Mouse (Mus musculus) cerebellum, postnatal 10 days (tissue): ENCODE results near the gene Xcr1.

Experiments
- DNase-seq, 2 experiments: peaks; one replicate each; pipeline ENCODE4 v3.0.0; 2021; ENCODE audit warnings: mixed read lengths in 2 of 2

Gene Xcr1

DNA sequence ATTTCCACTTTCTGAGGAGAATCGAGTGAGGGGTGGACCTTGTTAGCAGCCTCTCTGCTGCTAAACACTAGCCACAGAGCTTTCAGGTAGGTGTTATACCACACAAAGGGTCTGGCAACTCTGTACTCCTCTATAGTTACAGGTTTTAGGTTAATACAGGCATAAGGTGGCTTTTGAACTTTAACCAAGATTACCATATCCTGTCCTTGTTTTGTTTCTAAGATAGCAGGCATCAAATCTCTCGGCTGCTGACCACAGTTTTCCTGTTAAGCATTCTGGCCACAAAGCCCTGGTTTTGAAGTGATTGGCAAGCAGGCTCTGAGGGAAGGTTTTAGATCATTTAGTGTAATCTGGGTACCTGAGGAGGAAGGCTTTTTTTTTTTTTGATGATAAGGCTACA is 47.5 kb downstream of the Xcr1 start:
- DNase-seq = no peak

DNA sequence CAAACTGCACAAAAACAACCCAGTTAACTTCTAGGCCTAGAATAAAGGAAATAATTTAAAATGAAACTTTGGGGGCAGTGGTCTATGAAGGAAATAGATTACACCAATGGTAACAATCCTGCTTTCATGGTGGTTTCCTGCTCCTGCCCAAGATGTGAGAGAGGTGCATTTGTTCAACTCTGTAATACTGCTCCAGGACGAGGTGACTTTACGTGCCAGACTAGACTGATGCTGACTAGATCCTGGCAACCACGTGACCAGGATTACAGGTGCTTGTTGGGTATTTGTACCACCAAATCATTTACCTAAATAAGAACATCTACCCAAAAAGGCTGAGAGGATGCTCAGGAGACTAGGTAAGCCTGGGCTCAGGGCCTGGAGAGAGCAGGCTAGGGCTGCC is 50.0 kb downstream of the Xcr1 start:
- no peak for DNase-seq

- no peak for DNase-seq
Observed at GRCm38 (mm10) chr9:123808583-123808982, 53.2 kb downstream of the Xcr1 start.

DNA sequence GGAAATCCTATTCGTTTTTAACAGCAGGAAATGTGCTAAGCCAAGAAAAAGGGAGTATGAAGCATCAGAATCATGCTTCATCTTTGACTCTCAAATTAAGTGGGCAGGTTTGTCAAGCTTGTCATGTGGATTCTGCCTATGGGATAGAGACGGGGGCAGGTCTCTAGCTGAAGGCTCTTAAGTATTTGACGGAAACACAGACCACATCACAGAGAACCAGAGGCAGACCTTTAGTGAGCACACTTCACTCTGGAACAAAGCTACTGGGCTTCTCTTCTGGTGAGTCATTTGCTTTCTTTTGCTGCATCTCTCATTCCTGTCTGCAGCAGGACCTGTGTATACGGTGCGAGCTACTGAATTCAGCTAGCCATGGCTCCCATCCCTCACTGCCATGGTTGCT is 55.6 kb downstream of the Xcr1 start, which contains the start of gene Cxcr6:
Cxcr6 (plus strand) TSS at position 209 of the 400 bp plus-strand sequence.
- no peak for DNase-seq

DNA sequence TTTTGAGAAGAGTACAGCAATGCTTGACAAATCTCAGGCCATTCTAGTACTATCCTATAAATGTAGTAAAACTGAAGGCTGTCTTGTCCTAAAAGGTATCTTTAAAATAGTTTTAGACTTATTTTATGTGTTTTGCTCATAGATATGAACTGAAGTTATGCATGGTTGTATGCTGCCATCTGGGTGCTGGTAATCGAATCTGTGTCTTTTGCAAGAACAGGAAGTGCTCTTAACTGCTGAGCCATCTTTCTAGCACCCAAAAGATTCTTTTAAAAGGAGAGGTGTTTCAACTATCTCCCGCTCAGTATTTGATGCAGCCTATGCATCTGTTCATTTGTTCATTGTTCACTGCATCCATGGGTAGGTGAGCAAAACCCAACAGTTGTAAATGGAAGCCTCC is 56.6 kb downstream of the Xcr1 start:
- DNase-seq = no peak

DNA sequence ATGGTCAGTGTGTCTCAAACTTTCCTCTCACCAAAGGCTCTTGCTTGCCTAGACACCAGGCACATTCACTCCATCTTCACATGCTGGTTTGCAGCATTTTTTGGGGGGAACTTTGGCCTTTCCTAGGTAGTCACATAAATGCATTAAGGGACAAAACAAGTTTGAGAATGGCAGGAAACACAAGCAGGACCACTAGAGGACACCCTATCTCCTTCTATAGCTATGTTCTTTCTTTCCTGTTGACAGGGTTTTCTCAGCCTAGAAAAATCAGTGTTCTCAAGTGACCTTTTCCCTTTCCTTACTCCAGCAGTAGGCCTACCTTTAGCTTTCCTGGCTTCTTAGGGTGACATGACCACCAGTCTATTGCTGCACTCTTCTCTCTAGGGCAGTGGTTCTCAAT is 58.9 kb downstream of the Xcr1 start:
- DNase-seq = no peak

DNA sequence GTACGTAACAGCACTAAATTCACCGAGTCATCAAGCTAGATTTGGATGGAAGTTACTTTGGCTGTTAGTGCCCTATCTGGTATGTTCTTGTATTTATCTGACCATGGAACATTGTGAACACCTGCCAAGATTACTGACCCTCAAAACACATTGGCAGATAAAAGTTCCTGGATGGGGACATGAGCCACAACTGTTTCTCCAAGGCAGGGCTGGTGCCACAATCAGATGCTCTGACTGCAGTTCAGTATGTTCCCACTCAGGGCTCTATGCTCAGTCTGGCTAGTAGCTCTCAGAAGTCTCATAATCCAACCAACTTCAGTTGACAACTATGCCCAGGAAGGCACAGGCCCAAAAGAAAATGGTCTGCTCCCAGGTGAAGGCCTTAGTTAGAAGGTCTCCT is 59.4 kb downstream of the Xcr1 start:
- DNase-seq = no peak
